Mouse (Mus musculus): ENCODE results near the gene Nrxn3.

DNA sequence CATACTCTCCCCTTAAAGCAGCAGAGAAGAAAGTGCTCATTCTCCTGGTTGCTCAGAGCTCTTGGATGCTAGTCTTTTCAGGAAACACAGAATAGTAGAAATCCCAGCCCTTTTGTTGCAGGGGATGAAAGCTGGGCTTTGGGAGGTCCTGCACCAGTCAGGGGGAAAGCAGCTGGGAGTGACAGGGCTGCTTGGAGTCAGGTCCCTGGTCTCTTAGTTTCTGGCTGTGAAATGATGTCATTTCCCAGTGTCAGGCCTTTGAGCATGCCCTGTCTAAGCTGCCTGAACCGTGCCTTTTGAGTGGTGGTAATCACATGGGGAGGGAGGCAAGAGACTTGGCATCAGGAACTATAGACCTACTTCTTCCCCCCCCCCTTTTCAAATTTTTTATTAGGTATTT lies 12.4 kb downstream of the Nrxn3 start:
- TF ChIP-seq CTCF (IDR thresholded peaks at IDR 0.05; ENCODE audit: low read depth) (no peak), EP300 (IDR thresholded peaks at IDR 0.05; ENCODE audit: low read depth) (no peak)

Data from liver, postnatal 0 days (tissue).